Mouse (Mus musculus) forebrain, embryonic 10.5 days (tissue): Measurements from ENCODE around the gene Amfr. TPM values are rescaled to one million over a fixed set of nuclear protein-coding genes. Genes with fewer than 3 reads are reported as not detected.
A peak's percentile ranks its signal among the peaks of the same experiment; 100 is the strongest.
"Not testable (repeated sequence)": the region's sequence is repeated elsewhere in the genome, so short reads cannot be mapped to it uniquely, and the experiment has no call there.

ENCODE experiments used
- DNase-seq: peaks from one replicate; pipeline ENCODE4 v3.0.0-alpha.2; 2017; ENCODE audit warnings: low spot score; ENCODE audit errors: extremely low spot score
- H3K27ac ChIP-seq: fragments of 300-500 bp; sonication (generic); 2 replicates; pipeline ENCODE4 v1.5.1; 2016; ENCODE audit warnings: mild to moderate bottlenecking
- H3K27me3 ChIP-seq: fragments of 300-500 bp; sonication (generic); 2 replicates; pipeline ENCODE4 v1.6.1; 2016; ENCODE audit warnings: mild to moderate bottlenecking; ENCODE audit not compliant: poor library complexity, severe bottlenecking
- H3K36me3 ChIP-seq: fragments of 300-500 bp; sonication (generic); replicated peaks from 2 replicates; pipeline ENCODE4 v1.6.1; 2016; ENCODE audit warnings: mild to moderate bottlenecking, moderate library complexity
- H3K4me1 ChIP-seq: fragments of 300-500 bp; sonication (generic); 2 replicates; pipeline ENCODE4 v1.6.1; 2016
- H3K4me3 ChIP-seq: fragments of 300-500 bp; sonication (generic); 2 replicates; pipeline ENCODE4 v1.5.1; 2016; ENCODE audit warnings: mild to moderate bottlenecking, moderate library complexity
- H3K9me3 ChIP-seq: fragments of 300-500 bp; sonication (generic); 2 replicates; pipeline ENCODE4 v1.6.1; 2016; ENCODE audit warnings: mild to moderate bottlenecking, moderate library complexity
- WGBS: fragments of 180-500 bp; shearing (Covaris S2); methylation state at CpG from one replicate; pipeline ENCODE4 v1.1.7; 2016; 5-methylcytosine and 5-hydroxymethylcytosine counted together
- polyA plus RNA-seq: library from polyadenylated mRNA; unstranded; fragments of >200 nt; fragmentation: Nextera tagmentation; extraction: Ambion mirVana; gene quantifications from 2 replicates; pipeline ENCODE4 v1.2.1, GENCODE M21; 2016

The Amfr gene
- polyA plus RNA-seq = 36.7 and 39.1 TPM in 2 replicates

- no peaks in the 10 kb centered on the region for H3K9me3 ChIP-seq
- under 1% methylated on average over 103 of the region's 130 CpGs for WGBS
Observed at GRCm38 (mm10) chr8:94012013-94012951, at the start of gene Amfr. Gene Amfr, minus strand, starts transcription at chr8:94012842.

GRCm38 (mm10) chr8:94057157-94057854, 44.7 kb upstream of the Amfr start:
- peaks cover 72% of the 10 kb centered on the region for H3K36me3 ChIP-seq
- H3K9me3 ChIP-seq = no peaks in the 10 kb centered on the region
- H3K4me1 ChIP-seq = no peaks in the 10 kb centered on the region
- 61% methylated on average over 6 of the region's 6 CpGs for WGBS
- H3K27me3 ChIP-seq = no peaks in the 10 kb centered on the region
- DNase-seq = no peak
- H3K27ac ChIP-seq = no peak overlapping the region
- no peak overlapping the region for H3K4me3 ChIP-seq

More at GRCm38 (mm10) chr8:94012013-94012951, at the start of gene Amfr:
- no peaks in the 10 kb centered on the region for H3K27me3 ChIP-seq
- peaks cover 24% of the 10 kb centered on the region for H3K36me3 ChIP-seq
- H3K27ac ChIP-seq = peak within 1 kb of the TSS; percentile 97
- H3K4me1 ChIP-seq = peaks cover 36% of the 10 kb centered on the region
- H3K4me3 ChIP-seq = peak within 1 kb of the TSS; percentile 85
- peak; percentile 75 for DNase-seq

- no peaks in the 10 kb centered on the region for H3K4me1 ChIP-seq
- 92% methylated on average over 12 of the region's 12 CpGs for WGBS
- no peaks in the 10 kb centered on the region for H3K9me3 ChIP-seq
- no peak overlapping the region for H3K4me3 ChIP-seq
- H3K27me3 ChIP-seq = no peaks in the 10 kb centered on the region
- no peak for DNase-seq
- H3K27ac ChIP-seq = no peak overlapping the region
- H3K36me3 ChIP-seq = peaks cover 49% of the 10 kb centered on the region
Observed at GRCm38 (mm10) chr8:94052696-94053095, 40.1 kb upstream of the Amfr start.

DNA sequence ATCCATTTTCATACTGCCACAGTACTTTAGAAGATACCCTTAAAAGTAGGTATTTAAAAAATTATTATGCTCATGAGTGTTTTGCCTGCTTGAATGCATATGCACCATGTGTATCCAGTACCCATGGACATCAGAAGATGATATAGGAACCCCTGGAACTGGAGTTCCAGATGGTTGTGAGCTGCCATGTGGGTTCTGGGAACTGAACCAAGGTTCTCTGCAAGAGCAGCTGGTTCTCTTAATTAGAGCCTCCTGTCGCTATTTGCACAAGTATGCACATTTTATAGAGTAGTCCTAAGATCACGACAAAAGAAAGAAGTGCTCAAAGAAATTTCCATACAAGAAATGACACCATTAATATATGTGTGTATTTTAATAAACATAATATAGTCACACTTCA, 35.2 kb upstream of the Amfr start:
- Histone ChIP-seq H3K4me3 (no peak overlapping the region), H3K4me1 (no peaks in the 10 kb centered on the region), H3K27ac (no peak overlapping the region), H3K27me3 (no peaks in the 10 kb centered on the region), H3K36me3 (peaks cover 23% of the 10 kb centered on the region), H3K9me3 (no peaks in the 10 kb centered on the region)
- no peak for DNase-seq
- 90% methylated on average over 2 of the region's 2 CpGs for WGBS

DNA sequence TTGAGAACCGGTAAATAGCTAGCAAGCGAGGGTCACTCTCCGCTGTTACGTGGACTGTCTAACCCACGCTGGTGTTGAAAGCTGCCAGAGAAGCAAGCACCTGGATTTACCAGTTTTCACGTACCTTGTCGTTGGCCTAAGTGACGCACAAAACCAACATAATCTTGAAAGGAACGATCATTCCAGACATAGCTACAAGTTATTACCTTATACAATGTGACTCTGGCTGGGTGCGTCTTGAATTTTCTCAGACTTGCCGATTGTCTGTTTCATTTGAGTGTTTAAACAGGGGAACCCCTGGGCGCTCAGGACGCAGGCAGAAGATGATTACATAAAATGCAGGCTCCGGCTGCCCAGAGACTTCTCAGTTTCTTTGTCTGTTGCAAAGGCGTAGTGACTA, 25.2 kb upstream of the Amfr start:
- peak overlapping the region; percentile 88; the same call in 1 of the 2 replicates for H3K27ac ChIP-seq
- H3K4me1 ChIP-seq = peaks cover 40% of the 10 kb centered on the region
- peak overlapping the region; percentile 82 for H3K4me3 ChIP-seq
- no peak for DNase-seq
- H3K9me3 ChIP-seq = no peaks in the 10 kb centered on the region
- no peaks in the 10 kb centered on the region for H3K27me3 ChIP-seq
- H3K36me3 ChIP-seq = peaks cover 14% of the 10 kb centered on the region
- 11% methylated on average over 15 of the region's 15 CpGs for WGBS

GRCm38 (mm10) chr8:94036944-94037524, 24.4 kb upstream of the Amfr start, which contains the start of the genes Nudt21 and Ogfod1:
Gene Nudt21, minus strand, starts transcription at chr8:94037031.
Gene Ogfod1, plus strand, starts transcription at chr8:94037198.
- H3K36me3 ChIP-seq = peaks cover 12% of the 10 kb centered on the region
- H3K27me3 ChIP-seq = no peaks in the 10 kb centered on the region
- DNase-seq = peak; percentile 96
- H3K9me3 ChIP-seq = no peaks in the 10 kb centered on the region
- peak within 1 kb of the TSS; percentile 88 for H3K27ac ChIP-seq
- H3K4me1 ChIP-seq = peaks cover 40% of the 10 kb centered on the region
- H3K4me3 ChIP-seq = peak within 1 kb of the TSS; percentile 82
- under 1% methylated on average over 41 of the region's 41 CpGs for WGBS

DNA sequence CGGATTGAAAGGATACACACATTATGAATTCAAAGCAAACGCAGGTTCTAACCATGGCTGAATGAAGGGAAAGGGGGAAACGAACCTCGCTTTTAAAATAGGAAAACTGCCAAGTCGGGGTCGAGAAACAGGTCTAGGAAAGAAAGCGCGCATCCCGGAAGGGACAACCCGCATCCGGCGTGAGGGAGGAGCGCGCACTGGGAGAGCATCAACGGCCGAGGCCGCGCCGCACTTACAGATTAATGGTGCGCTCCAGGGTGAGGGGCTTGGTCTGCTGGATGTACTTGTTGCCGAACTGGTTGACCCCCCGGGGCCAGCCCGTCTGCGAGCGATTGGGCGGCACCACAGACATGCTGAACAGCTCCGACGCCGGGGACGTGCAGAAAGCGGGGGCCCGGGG, 23.9 kb upstream of the Amfr start:
- H3K4me3 ChIP-seq = peak overlapping the region; percentile 82
- WGBS = under 1% methylated on average over 29 of the region's 32 CpGs
- peaks cover 40% of the 10 kb centered on the region for H3K4me1 ChIP-seq
- not testable (repeated sequence) for H3K27me3 ChIP-seq, H3K9me3 ChIP-seq
- DNase-seq = peak; percentile 70
- H3K27ac ChIP-seq = peak overlapping the region; percentile 88
- H3K36me3 ChIP-seq = peaks cover 17% of the 10 kb centered on the region

GRCm38 (mm10) chr8:94035200-94035599, 22.6 kb upstream of the Amfr start:
- Histone ChIP-seq H3K36me3 (peaks cover 25% of the 10 kb centered on the region), H3K9me3 (no peaks in the 10 kb centered on the region), H3K27me3 (no peaks in the 10 kb centered on the region), H3K4me1 (peaks cover 40% of the 10 kb centered on the region), H3K4me3 (peak overlapping the region; percentile 82), H3K27ac (no peak overlapping the region)
- DNase-seq = no peak
- WGBS = 72% methylated on average over 5 of the region's 5 CpGs

- no peak overlapping the region for H3K27ac ChIP-seq
- peaks cover 35% of the 10 kb centered on the region for H3K36me3 ChIP-seq
- peaks cover 40% of the 10 kb centered on the region for H3K4me1 ChIP-seq
- WGBS = 64% methylated on average over 3 of the region's 3 CpGs
- H3K4me3 ChIP-seq = no peak overlapping the region
- no peak for DNase-seq
- no peaks in the 10 kb centered on the region for H3K9me3 ChIP-seq
- no peaks in the 10 kb centered on the region for H3K27me3 ChIP-seq
Observed at GRCm38 (mm10) chr8:94033601-94034000, 21.0 kb upstream of the Amfr start.

- 95% methylated on average over 9 of the region's 9 CpGs for WGBS
- peaks cover 16% of the 10 kb centered on the region for H3K4me1 ChIP-seq
- H3K4me3 ChIP-seq = no peak overlapping the region
- DNase-seq = no peak
- no peaks in the 10 kb centered on the region for H3K9me3 ChIP-seq
- H3K27ac ChIP-seq = no peak overlapping the region
- peaks cover 74% of the 10 kb centered on the region for H3K36me3 ChIP-seq
- no peaks in the 10 kb centered on the region for H3K27me3 ChIP-seq
Observed at GRCm38 (mm10) chr8:94029701-94030100, 17.1 kb upstream of the Amfr start.

GRCm38 (mm10) chr8:94023916-94024315, 11.3 kb upstream of the Amfr start:
- Histone ChIP-seq H3K9me3 (no peaks in the 10 kb centered on the region), H3K4me1 (no peaks in the 10 kb centered on the region), H3K4me3 (no peak overlapping the region), H3K27ac (no peak overlapping the region), H3K36me3 (peaks cover 94% of the 10 kb centered on the region), H3K27me3 (no peaks in the 10 kb centered on the region)
- DNase-seq = no peak
- 93% methylated on average over 6 of the region's 6 CpGs for WGBS

GRCm38 (mm10) chr8:94013026-94013612, 477 bp upstream of the Amfr start:
- peaks cover 36% of the 10 kb centered on the region for H3K4me1 ChIP-seq
- no peaks in the 10 kb centered on the region for H3K9me3 ChIP-seq
- no peak for DNase-seq
- H3K4me3 ChIP-seq = peak overlapping the region; percentile 85
- H3K27me3 ChIP-seq = no peaks in the 10 kb centered on the region
- 42% methylated on average over 7 of the region's 7 CpGs for WGBS
- H3K36me3 ChIP-seq = peaks cover 24% of the 10 kb centered on the region
- H3K27ac ChIP-seq = peak overlapping the region; percentile 97
